Mouse (Mus musculus) liver, postnatal 0 days (tissue): ENCODE data around the gene Rhebl1.

Experiments
- CTCF ChIP-seq: sonication (generic); IDR thresholded peaks from 2 replicates; pipeline ENCODE4 v1.5.1; 2016; ENCODE audit warnings: antibody characterized with exemption, low read depth
- EP300 ChIP-seq: IDR thresholded peaks from 2 replicates; pipeline ENCODE4 v1.6.1; 2016; ENCODE audit warnings: antibody characterized with exemption, low read depth, mild to moderate bottlenecking

- TF ChIP-seq EP300 (no peak), CTCF (no peak)
Measured at GRCm38 (mm10) chr15:98881656-98882008, 12.7 kb downstream of the Rhebl1 start.
